Mouse (Mus musculus) neural tube, embryonic 13.5 days (tissue): ENCODE results near the gene Gm42906. TPM values are rescaled to one million over a fixed set of nuclear protein-coding genes. Genes with fewer than 3 reads are reported as not detected.

Source experiments
- ATAC-seq: fragments of 200-750 bp; cut with Nextera tagmentation; 2 replicates; pipeline ENCODE4 v1.8.0; 2017; ENCODE audit warnings: low read depth, mild to moderate bottlenecking, moderate TSS enrichment, moderate library complexity
- H3K27ac ChIP-seq: fragments of 300-500 bp; sonication (generic); replicated peaks from 2 replicates; pipeline ENCODE4 v1.5.1; 2015; ENCODE audit warnings: moderate library complexity, mild to moderate bottlenecking, inconsistent platforms
- H3K27me3 ChIP-seq: fragments of 300-500 bp; sonication (generic); 2 replicates; pipeline ENCODE4 v1.6.1; 2015; ENCODE audit warnings: mild to moderate bottlenecking, inconsistent platforms
- H3K36me3 ChIP-seq: fragments of 300-500 bp; sonication (generic); 2 replicates; pipeline ENCODE4 v1.6.1; 2015; ENCODE audit warnings: mild to moderate bottlenecking, inconsistent platforms
- H3K4me1 ChIP-seq: fragments of 300-500 bp; sonication (generic); replicated peaks from 2 replicates; pipeline ENCODE4 v1.6.1; 2015; ENCODE audit warnings: inconsistent platforms
- H3K4me2 ChIP-seq: fragments of 300-500 bp; sonication (generic); 2 replicates; pipeline ENCODE4 v1.6.1; 2015; ENCODE audit warnings: inconsistent platforms, mild to moderate bottlenecking, moderate library complexity
- H3K4me3 ChIP-seq: fragments of 300-500 bp; sonication (generic); 2 replicates; pipeline ENCODE4 v1.5.1; 2015; ENCODE audit warnings: mild to moderate bottlenecking, inconsistent platforms
- H3K9ac ChIP-seq: fragments of 300-500 bp; sonication (generic); 2 replicates; pipeline ENCODE4 v1.6.1; 2015; ENCODE audit warnings: moderate library complexity, mild to moderate bottlenecking, inconsistent platforms
- H3K9me3 ChIP-seq: fragments of 300-500 bp; sonication (generic); 2 replicates; pipeline ENCODE4 v1.6.1; 2016; ENCODE audit warnings: inconsistent platforms
- WGBS: fragments of 180-500 bp; shearing (Covaris S2); methylation state at CpG from one replicate; pipeline ENCODE4 v1.1.7; 2015; 5-methylcytosine and 5-hydroxymethylcytosine counted together
- polyA plus RNA-seq: library from polyadenylated mRNA; unstranded; fragments of >200 nt; fragmentation: Nextera tagmentation; extraction: Ambion mirVana; gene quantifications from 2 replicates; pipeline ENCODE4 v1.2.1, GENCODE M21; 2015

Gene Gm42906
- polyA plus RNA-seq, 1 experiment from 2014 or later: not detected

DNA sequence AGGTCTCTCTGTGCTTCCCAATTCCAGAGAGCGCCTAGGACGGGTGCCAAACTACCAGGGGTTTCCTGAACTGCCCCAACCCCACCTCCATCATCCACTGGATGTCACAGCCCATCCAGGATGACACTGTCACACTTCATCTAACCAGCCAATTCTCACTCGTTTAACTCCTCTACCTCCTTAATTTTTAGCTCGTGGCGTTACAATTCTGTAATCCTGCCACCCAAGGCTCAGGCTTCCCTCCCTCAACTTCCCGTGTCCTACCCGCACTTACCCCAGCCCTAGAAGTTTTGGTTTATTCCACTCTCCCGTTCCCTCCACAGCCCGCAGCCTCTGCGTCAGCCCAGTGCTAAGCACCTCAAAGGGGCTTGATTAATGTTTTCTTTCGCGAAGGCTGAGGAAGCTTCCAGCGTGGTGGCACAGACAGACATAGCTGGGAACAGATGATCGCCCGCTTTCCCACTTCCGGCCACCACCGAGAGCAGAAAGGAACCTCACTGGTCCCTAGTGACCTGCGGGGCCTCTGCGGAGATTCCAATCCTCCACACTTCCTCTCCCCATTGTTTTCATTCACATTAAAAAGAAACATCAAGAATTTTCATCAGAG is 319.6 kb downstream of the Gm42906 start:
- H3K9me3 ChIP-seq: no peaks in the 10 kb centered on the region
- no peak overlapping the region for H3K4me3 ChIP-seq
- peak overlapping the region; percentile 67 for H3K27ac ChIP-seq
- no peaks in the 10 kb centered on the region for H3K36me3 ChIP-seq
- ATAC-seq: peak; percentile 11; the same call in 1 of the 2 replicates
- peak overlapping the region; percentile 30 for H3K4me2 ChIP-seq
- H3K4me1 ChIP-seq: peaks cover 39% of the 10 kb centered on the region
- H3K27me3 ChIP-seq: no peaks in the 10 kb centered on the region
- H3K9ac ChIP-seq: no peak overlapping the region
- 44% methylated on average over 19 of the region's 19 CpGs for WGBS

DNA sequence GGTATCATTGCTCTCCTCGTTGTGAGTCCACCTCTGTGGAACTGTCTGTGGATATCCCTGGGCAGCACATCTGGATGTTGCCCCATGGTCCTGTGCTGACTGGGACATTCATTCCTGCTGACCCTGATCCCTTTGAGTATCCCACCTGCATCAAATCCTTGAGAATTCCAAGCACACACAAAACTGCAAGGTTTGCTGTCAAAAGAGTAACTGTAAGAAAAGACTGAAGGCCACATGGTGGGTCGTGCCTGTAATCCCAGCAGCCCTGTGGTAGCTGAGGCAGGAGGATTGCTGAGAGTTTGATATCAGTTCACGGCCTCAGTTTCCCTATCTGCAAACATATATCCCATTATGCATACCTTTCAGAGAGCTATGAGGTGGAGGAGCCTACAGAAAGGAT is 321.1 kb downstream of the Gm42906 start:
- Histone ChIP-seq H3K36me3 (no peaks in the 10 kb centered on the region), H3K4me1 (peaks cover 39% of the 10 kb centered on the region), H3K27ac (no peak overlapping the region), H3K9me3 (no peaks in the 10 kb centered on the region), H3K4me3 (no peak overlapping the region), H3K4me2 (no peak overlapping the region), H3K27me3 (no peaks in the 10 kb centered on the region), H3K9ac (no peak overlapping the region)
- no peak for ATAC-seq
- 86% methylated on average over 3 of the region's 3 CpGs for WGBS

GRCm38 (mm10) chr5:151105054-151105971 is 322.6 kb downstream of the Gm42906 start:
- 80% methylated on average over 10 of the region's 10 CpGs for WGBS

GRCm38 (mm10) chr5:151104354-151105053 is 323.5 kb downstream of the Gm42906 start:
- Histone ChIP-seq H3K36me3 (no peaks in the 10 kb centered on the region), H3K4me2 (no peak overlapping the region), H3K9ac (no peak overlapping the region), H3K27me3 (no peaks in the 10 kb centered on the region), H3K4me3 (no peak overlapping the region), H3K9me3 (no peaks in the 10 kb centered on the region), H3K27ac (no peak overlapping the region), H3K4me1 (peaks cover 28% of the 10 kb centered on the region)
- WGBS: 66% methylated on average over 9 of the region's 9 CpGs
- no peak for ATAC-seq

More at GRCm38 (mm10) chr5:151105054-151105971, 322.6 kb downstream of the Gm42906 start:
- H3K36me3 ChIP-seq: no peaks in the 10 kb centered on the region
- peaks cover 35% of the 10 kb centered on the region for H3K4me1 ChIP-seq
- H3K27ac ChIP-seq: no peak overlapping the region
- H3K27me3 ChIP-seq: no peaks in the 10 kb centered on the region
- H3K9me3 ChIP-seq: no peaks in the 10 kb centered on the region
- ATAC-seq: no peak
- H3K4me3 ChIP-seq: no peak overlapping the region
- H3K9ac ChIP-seq: no peak overlapping the region
- no peak overlapping the region for H3K4me2 ChIP-seq

GRCm38 (mm10) chr5:151103284-151103683 is 324.7 kb downstream of the Gm42906 start:
- Histone ChIP-seq H3K9me3 (no peaks in the 10 kb centered on the region), H3K4me1 (peaks cover 19% of the 10 kb centered on the region), H3K4me3 (no peak overlapping the region), H3K36me3 (no peaks in the 10 kb centered on the region), H3K4me2 (no peak overlapping the region), H3K27me3 (no peaks in the 10 kb centered on the region), H3K27ac (no peak overlapping the region), H3K9ac (no peak overlapping the region)
- no peak for ATAC-seq
- 84% methylated on average over 4 of the region's 4 CpGs for WGBS

DNA sequence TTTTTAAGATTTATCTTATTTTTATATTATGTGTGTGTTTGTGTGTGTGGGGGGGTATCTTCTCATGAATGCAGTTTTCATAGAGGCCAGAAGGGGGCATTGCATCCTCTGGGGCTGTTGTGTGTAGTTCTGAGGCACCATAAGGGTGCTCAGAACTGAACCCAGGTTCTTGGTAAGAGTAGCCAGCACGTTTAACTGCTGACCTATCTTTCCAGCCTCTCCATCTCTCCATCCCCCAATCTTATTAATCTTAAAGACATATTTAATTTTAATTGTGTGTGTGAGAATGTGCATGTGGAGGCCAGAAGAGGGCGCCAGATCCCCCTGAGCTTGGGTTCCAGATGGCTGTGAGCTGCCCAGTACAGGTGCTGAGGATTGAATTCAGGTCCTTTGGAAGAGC is 325.7 kb downstream of the Gm42906 start:
- Histone ChIP-seq H3K9me3 (no peaks in the 10 kb centered on the region), H3K4me1 (peaks cover 10% of the 10 kb centered on the region), H3K4me3 (no peak overlapping the region), H3K27me3 (no peaks in the 10 kb centered on the region), H3K27ac (no peak overlapping the region), H3K9ac (no peak overlapping the region), H3K4me2 (no peak overlapping the region), H3K36me3 (no peaks in the 10 kb centered on the region)
- 43% methylated on average over 2 of the region's 2 CpGs for WGBS
- no peak for ATAC-seq

GRCm38 (mm10) chr5:151096012-151096411 is 332.0 kb downstream of the Gm42906 start:
- Histone ChIP-seq H3K36me3 (no peaks in the 10 kb centered on the region), H3K27ac (no peak overlapping the region), H3K9me3 (no peaks in the 10 kb centered on the region), H3K9ac (no peak overlapping the region), H3K4me3 (no peak overlapping the region), H3K4me2 (no peak overlapping the region), H3K4me1 (0 out of 2 replicates have a peak, but pooled peaks cover 5% of the 10 kb centered on the region), H3K27me3 (no peaks in the 10 kb centered on the region)
- no peak for ATAC-seq
- WGBS: 81% methylated on average over 6 of the region's 6 CpGs

DNA sequence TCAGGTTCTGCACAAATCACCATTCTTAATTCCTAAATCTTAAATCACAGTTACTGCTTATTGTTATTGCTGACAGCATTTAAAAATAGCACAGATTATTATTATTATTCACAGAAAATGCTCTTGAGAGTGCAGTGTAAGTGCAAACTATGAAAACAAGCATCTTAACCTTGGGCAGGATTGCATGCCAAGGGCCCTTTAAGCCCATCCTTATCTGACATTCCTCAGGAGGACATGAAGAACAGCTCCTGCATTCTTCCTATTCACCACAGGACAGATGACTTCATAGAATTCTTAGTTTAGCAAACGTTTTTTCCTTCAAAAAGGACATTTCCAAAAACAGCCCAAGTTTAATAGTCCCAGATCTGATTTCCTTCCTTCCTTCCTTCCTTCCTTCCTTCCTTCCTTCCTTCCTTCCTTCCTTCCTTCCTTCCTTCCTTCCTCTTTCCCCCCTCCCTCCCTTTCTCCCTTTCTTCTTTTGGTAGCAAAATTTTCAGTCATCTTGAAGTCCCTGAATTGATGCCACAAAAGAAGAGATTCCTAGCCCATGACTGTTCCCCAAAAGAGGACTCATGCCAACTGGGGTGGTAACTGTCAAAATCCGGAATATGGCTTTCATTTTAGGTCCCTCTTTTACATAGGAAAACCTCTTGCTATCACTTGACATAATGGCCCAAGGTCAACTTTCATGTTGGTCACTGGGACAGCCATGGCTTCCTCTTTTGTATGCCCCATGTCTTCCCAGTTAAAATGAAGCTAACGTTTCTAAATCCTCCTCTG is 334.9 kb downstream of the Gm42906 start:
- 70% methylated on average over 3 of the region's 3 CpGs for WGBS

GRCm38 (mm10) chr5:151090996-151091395 is 337.0 kb downstream of the Gm42906 start:
- no peak for ATAC-seq
- Histone ChIP-seq H3K4me2 (no peak overlapping the region), H3K9ac (no peak overlapping the region), H3K36me3 (no peaks in the 10 kb centered on the region), H3K27ac (no peak overlapping the region), H3K4me1 (peaks cover 19% of the 10 kb centered on the region; the same call in 1 of the 2 replicates), H3K9me3 (no peaks in the 10 kb centered on the region), H3K27me3 (no peaks in the 10 kb centered on the region), H3K4me3 (no peak overlapping the region)
- WGBS: 90% methylated on average over 6 of the region's 6 CpGs

More for the DNA sequence above, 334.9 kb downstream of the Gm42906 start:
- Histone ChIP-seq H3K4me1 (0 out of 2 replicates have a peak, but pooled peaks cover 4% of the 10 kb centered on the region), H3K4me3 (no peak overlapping the region), H3K27ac (no peak overlapping the region), H3K36me3 (no peaks in the 10 kb centered on the region), H3K9me3 (no peaks in the 10 kb centered on the region), H3K27me3 (no peaks in the 10 kb centered on the region), H3K4me2 (no peak overlapping the region), H3K9ac (no peak overlapping the region)
- no peak for ATAC-seq

DNA sequence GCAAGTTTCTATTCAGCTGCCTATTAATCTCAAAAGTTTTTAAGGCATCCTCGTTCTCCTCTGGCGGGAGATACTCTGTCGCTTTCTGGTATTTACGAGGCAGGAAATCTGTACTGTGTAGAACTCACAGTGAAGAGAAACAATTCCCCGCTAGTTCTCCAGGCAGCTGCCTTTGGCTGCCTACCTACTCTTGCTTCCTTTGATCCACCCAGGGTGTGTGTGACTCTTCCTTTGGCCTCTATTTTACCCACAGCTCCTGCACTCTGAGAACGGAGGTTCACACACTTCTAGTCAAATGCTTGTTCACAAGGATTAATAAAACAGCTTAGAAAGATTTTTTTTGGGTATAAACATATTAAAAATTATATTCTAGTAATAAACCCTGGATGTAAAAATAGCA is 338.8 kb downstream of the Gm42906 start:
- Histone ChIP-seq H3K9ac (no peak overlapping the region), H3K36me3 (no peaks in the 10 kb centered on the region), H3K4me2 (no peak overlapping the region), H3K27me3 (no peaks in the 10 kb centered on the region), H3K27ac (no peak overlapping the region), H3K4me3 (no peak overlapping the region), H3K9me3 (no peaks in the 10 kb centered on the region), H3K4me1 (peaks cover 16% of the 10 kb centered on the region; the same call in 1 of the 2 replicates)
- WGBS: 49% methylated on average over 6 of the region's 6 CpGs
- no peak for ATAC-seq

DNA sequence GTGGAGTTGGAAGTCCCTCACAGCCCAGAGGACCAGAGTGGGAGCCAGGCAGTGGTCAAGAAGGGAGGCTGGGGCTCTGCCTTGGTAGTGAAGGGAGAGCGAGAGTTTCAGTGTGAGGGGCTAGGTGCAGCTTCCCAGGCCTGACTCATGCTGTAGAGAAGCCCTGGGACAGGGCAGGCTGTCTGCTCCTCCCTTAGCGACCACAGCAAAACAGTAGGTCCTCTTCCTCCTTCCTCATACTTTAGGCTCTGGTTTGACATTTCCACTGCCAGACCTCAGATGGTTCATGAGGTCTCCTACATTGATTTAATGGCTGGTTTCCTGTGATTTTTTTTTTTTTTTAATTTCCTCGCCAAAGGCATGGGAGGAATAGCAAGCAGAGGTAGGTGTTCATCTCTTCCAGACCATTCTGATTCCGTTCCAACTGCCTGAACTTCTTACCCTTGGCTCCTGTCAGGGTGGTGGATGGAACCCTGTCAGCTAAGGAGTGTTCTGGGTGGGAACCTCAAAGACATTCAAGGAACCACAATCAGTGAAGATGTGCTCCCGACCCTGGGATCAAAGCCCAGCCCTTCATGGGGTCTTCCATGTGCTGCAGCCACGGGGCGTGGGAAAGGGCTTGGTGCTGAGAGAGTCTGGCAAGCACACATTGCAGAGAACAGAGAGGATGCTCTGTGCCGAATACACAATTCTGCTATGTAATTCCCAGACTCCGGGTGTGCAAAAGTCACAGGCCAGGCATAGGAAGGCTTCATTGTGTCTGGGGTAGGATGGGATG is 341.3 kb downstream of the Gm42906 start:
- Histone ChIP-seq H3K9ac (no peak overlapping the region), H3K4me3 (no peak overlapping the region), H3K4me2 (no peak overlapping the region), H3K27me3 (no peaks in the 10 kb centered on the region), H3K9me3 (no peaks in the 10 kb centered on the region), H3K36me3 (no peaks in the 10 kb centered on the region), H3K4me1 (peaks cover 16% of the 10 kb centered on the region; the same call in 1 of the 2 replicates), H3K27ac (no peak overlapping the region)
- ATAC-seq: no peak
- WGBS: 73% methylated on average over 9 of the region's 9 CpGs
